Mouse (Mus musculus) neural tube, embryonic 15.5 days (tissue): ENCODE measurements around the gene Adgrb3. TPM values are rescaled to one million over a fixed set of nuclear protein-coding genes. Genes with fewer than 3 reads are reported as not detected.
A peak's percentile ranks its signal among the peaks of the same experiment; 100 is the strongest.

Source experiments
- ATAC-seq: fragments of 200-750 bp; cut with Nextera tagmentation; 2 replicates; pipeline ENCODE4 v1.8.0; 2017; ENCODE audit warnings: mild to moderate bottlenecking, moderate TSS enrichment, moderate library complexity; ENCODE audit not compliant: low FRiP score
- H3K27ac ChIP-seq: fragments of 300-500 bp; sonication (generic); replicated peaks from 2 replicates; pipeline ENCODE4 v1.5.1; 2015; ENCODE audit warnings: mild to moderate bottlenecking, inconsistent platforms
- H3K27me3 ChIP-seq: fragments of 300-500 bp; sonication (generic); replicated peaks from 2 replicates; pipeline ENCODE4 v1.6.1; 2015; ENCODE audit warnings: inconsistent platforms
- H3K36me3 ChIP-seq: fragments of 300-500 bp; sonication (generic); 2 replicates; pipeline ENCODE4 v1.6.1; 2015; ENCODE audit warnings: inconsistent platforms
- H3K4me1 ChIP-seq: fragments of 300-500 bp; sonication (generic); 2 replicates; pipeline ENCODE4 v1.6.1; 2015; ENCODE audit warnings: inconsistent platforms
- H3K4me2 ChIP-seq: fragments of 300-500 bp; sonication (generic); 2 replicates; pipeline ENCODE4 v1.6.1; 2015; ENCODE audit warnings: inconsistent platforms, mild to moderate bottlenecking, moderate library complexity
- H3K4me3 ChIP-seq: fragments of 300-500 bp; sonication (generic); replicated peaks from 2 replicates; pipeline ENCODE4 v1.5.1; 2015; ENCODE audit warnings: mild to moderate bottlenecking, inconsistent platforms
- H3K9ac ChIP-seq: fragments of 300-500 bp; sonication (generic); replicated peaks from 2 replicates; pipeline ENCODE4 v1.6.1; 2015; ENCODE audit warnings: mild to moderate bottlenecking, inconsistent platforms
- H3K9me3 ChIP-seq: fragments of 300-500 bp; sonication (generic); replicated peaks from 2 replicates; pipeline ENCODE4 v1.6.1; 2016; ENCODE audit warnings: inconsistent platforms
- WGBS: fragments of 180-500 bp; shearing (Covaris S2); methylation state at CpG from one replicate; pipeline ENCODE4 v1.1.7; 2015; ENCODE audit warnings: mixed read lengths; 5-methylcytosine and 5-hydroxymethylcytosine counted together
- polyA plus RNA-seq: library from polyadenylated mRNA; unstranded; fragments of >200 nt; fragmentation: Nextera tagmentation; extraction: Ambion mirVana; gene quantifications from 2 replicates; pipeline ENCODE4 v1.2.1, GENCODE M21; 2015

Gene Adgrb3
- polyA plus RNA-seq, 1 experiment from 2014 or later, result 49.9 TPM

DNA sequence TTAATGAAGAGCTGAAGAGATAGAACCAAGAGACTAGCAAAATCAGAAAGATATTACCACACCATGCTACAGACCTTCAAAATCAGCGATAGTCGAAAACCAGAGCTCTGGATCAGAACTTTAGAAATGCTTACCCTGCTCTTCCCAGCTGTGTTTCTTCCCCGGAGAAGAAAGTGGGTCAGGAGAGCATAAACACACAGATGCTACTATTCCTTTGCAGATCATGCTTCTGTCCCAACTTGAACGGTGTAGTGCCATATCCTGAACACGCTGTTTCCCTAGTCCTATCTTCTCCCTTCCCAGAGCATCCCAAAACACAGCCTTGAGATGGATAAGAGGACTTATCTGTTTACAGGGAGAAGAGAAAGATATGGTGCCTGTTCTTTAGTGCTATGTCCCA, 662.4 kb downstream of the Adgrb3 start:
- Histone ChIP-seq H3K9me3 (no peaks in the 10 kb centered on the region), H3K9ac (no peak overlapping the region), H3K36me3 (no peaks in the 10 kb centered on the region), H3K4me2 (no peak overlapping the region), H3K4me3 (no peak overlapping the region), H3K27ac (no peak overlapping the region), H3K27me3 (no peaks in the 10 kb centered on the region), H3K4me1 (peaks cover 8% of the 10 kb centered on the region)
- ATAC-seq, result no peak
- WGBS, result 92% methylated on average over 5 of the region's 5 CpGs

DNA sequence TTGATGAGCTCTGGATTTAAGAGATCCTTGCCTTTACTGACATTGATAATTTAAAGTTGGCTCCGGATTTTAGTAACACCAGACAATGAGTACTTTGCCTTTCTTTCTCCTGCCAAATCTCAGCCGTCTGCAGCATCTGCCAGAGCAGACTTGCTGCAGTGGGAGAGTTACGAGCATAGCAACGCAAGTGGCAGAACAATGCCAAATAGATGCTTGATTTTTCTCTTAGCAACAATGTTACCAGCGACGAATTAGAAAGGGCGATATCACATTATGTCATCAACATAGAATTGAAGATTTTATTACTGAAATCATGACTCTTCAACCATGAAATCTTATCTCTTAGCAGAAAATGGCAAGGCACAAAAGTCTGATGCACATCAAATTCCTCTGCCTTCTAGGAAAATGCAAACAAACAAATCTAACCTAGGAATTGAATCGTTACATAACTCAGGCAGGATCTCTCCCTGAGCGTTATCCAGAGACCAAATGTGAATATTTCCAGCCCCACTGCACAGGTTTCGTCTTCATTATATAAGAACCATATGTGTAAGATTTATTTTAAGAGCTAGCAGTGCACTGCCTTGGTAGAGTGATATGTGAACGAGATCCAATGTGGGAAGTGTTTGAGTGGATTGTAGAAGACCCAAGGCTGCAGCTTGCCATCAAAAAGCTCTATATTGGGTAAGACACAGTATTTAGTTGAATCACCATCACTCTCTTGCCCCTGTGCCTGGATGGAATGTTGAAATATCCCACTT, 663.3 kb downstream of the Adgrb3 start:
- ATAC-seq, result peak; percentile 79
- H3K27ac ChIP-seq, result peak overlapping the region; percentile 74
- no peak overlapping the region for H3K9ac ChIP-seq
- no peaks in the 10 kb centered on the region for H3K27me3 ChIP-seq
- peak overlapping the region; percentile 29 for H3K4me2 ChIP-seq
- peaks cover 8% of the 10 kb centered on the region for H3K4me1 ChIP-seq
- no peak overlapping the region for H3K4me3 ChIP-seq
- H3K36me3 ChIP-seq, result no peaks in the 10 kb centered on the region
- WGBS, result 29% methylated on average over 11 of the region's 11 CpGs
- H3K9me3 ChIP-seq, result no peaks in the 10 kb centered on the region

DNA sequence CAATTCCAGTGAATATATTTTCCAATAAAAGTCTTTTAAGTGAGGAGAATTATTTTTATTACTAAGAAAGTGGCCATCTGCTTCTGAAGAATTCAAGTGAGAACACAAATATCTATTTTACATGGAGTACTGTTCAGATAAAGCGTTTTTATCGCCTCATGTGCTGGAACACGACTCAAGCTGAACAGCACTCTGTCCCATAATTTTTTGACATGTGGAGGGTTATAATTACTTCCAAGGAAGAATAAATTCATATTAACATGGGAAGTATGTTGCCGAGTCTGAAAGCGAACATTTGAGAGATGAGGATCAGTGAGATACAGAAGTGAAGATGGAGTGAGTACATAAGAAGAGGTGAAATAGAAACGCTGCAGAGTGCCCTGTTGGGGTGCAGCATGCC, 665.9 kb downstream of the Adgrb3 start:
- H3K27me3 ChIP-seq, result no peaks in the 10 kb centered on the region
- H3K4me3 ChIP-seq, result no peak overlapping the region
- no peak overlapping the region for H3K9ac ChIP-seq
- H3K27ac ChIP-seq, result no peak overlapping the region
- H3K4me1 ChIP-seq, result peaks cover 8% of the 10 kb centered on the region
- ATAC-seq, result no peak
- no peaks in the 10 kb centered on the region for H3K36me3 ChIP-seq
- no peaks in the 10 kb centered on the region for H3K9me3 ChIP-seq
- H3K4me2 ChIP-seq, result no peak overlapping the region
- WGBS, result 79% methylated on average over 6 of the region's 6 CpGs

DNA sequence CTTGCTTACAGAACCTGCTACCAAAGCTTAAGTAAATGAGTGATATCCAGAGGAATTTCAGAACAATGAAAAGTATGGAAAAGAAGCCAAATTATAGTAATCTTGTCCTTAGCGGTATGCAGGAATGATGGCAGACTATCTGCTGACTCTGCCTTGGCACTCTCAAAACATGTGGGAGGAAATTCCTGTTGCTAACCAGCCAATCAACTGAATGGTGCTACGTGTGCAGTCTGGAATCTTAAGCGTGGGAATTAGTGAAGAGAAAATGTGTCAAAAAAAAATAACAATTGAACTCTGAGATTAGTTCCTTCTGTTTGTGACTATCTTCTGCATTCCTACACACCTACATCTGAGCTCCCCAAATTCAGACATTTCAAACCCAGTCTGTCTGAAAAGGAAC, 683.3 kb downstream of the Adgrb3 start:
- Histone ChIP-seq H3K4me2 (no peak overlapping the region), H3K9ac (no peak overlapping the region), H3K9me3 (no peaks in the 10 kb centered on the region), H3K4me1 (no peaks in the 10 kb centered on the region), H3K27ac (no peak overlapping the region), H3K4me3 (no peak overlapping the region), H3K27me3 (no peaks in the 10 kb centered on the region), H3K36me3 (no peaks in the 10 kb centered on the region)
- WGBS, result 86% methylated on average over 3 of the region's 3 CpGs
- ATAC-seq, result no peak

DNA sequence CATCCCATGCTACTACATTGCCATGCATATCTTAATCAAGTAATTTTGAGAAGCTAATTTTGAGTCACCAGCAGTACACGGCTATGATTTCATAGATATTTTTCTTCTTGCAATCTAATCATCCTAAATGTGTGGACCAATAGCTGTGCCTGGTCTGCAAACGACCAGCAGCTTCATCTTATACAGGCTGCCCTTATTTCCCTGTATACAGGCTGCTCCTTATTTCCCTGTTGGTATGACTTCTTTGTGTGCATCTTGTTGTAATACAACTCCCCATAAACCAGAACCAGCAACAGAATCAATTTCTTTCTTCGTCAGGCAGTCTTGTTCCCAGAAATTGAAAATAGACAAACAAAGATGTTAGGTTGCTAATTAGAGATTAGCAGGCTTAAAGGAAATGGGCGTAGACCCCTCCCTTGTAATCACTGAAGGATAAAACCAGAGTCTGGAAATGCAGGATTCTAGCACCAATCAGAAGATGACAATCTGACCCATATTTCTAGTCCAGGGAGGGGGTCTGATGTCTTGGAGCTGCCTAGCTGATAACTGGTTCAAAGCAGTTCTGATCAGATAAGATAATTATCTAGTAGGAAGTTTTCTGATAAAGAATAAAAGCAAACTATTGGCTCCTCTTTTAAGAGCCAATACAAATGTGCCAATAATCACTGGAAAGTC, 697.2 kb downstream of the Adgrb3 start:
- 59% methylated on average over 4 of the region's 4 CpGs for WGBS
- Histone ChIP-seq H3K9me3 (no peaks in the 10 kb centered on the region), H3K27me3 (no peaks in the 10 kb centered on the region), H3K9ac (no peak overlapping the region), H3K4me3 (no peak overlapping the region), H3K4me2 (no peak overlapping the region), H3K36me3 (no peaks in the 10 kb centered on the region), H3K27ac (no peak overlapping the region), H3K4me1 (no peaks in the 10 kb centered on the region)
- ATAC-seq, result peak; percentile 53; the same call in 1 of the 2 replicates

DNA sequence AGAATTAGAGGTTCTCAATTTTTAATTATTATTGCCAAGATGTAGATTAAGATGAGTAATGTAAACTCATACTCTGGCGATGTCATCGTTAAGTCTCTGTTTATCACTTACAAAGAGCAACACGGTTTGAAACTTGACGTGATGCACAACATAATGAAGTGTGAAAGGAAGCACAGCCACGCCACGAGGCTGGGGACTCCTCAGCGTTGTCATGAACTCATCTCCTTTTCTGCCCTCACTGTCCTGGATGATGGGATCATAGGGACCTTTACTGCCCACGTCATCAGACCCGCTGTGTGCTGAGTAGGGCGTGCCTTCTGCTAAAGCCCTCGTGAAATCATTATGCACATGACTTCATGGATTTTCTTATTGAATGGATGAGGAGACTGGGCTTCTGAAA, 714.0 kb downstream of the Adgrb3 start:
- Histone ChIP-seq H3K9me3 (no peaks in the 10 kb centered on the region), H3K4me2 (no peak overlapping the region), H3K27ac (no peak overlapping the region), H3K9ac (no peak overlapping the region), H3K27me3 (no peaks in the 10 kb centered on the region), H3K4me3 (no peak overlapping the region), H3K36me3 (0 out of 2 replicates have a peak, but pooled peaks cover 4% of the 10 kb centered on the region), H3K4me1 (no peaks in the 10 kb centered on the region)
- ATAC-seq, result no peak
- WGBS, result 83% methylated on average over 11 of the region's 11 CpGs

DNA sequence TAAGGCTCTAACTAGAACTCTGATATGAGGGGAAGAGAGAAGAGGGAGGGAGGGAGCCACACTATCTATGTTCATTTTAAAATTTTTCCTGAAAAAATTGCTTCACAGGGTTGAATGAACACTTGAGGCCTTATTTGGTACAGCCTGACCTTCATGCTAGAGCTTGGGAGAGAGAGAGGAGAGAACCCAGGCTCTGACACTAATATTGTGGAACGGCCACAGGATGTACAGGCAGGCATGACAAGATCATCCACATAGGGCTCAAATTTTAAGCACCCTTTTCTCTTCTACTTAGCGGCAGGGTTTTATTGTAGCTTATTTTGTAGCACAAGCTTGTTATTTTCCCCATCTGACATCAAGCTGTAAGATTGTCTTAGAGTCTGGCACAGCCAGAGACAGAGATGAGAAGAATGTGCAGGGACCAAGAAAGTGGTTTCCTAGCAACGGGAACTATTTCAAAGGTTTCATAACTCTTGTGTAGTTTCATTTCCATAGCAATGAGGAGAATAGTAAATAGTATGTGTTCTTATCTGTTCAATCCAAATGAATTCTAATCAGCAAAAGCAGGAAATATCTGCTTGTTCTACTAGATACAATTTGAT, 721.9 kb downstream of the Adgrb3 start:
- Histone ChIP-seq H3K27me3 (no peaks in the 10 kb centered on the region), H3K4me1 (peaks cover 16% of the 10 kb centered on the region; the same call in 1 of the 2 replicates), H3K4me3 (no peak overlapping the region), H3K36me3 (0 out of 2 replicates have a peak, but pooled peaks cover 4% of the 10 kb centered on the region), H3K27ac (peak overlapping the region; percentile 49; the same call in 1 of the 2 replicates), H3K9ac (no peak overlapping the region), H3K9me3 (no peaks in the 10 kb centered on the region), H3K4me2 (no peak overlapping the region)
- 48% methylated on average over 3 of the region's 3 CpGs for WGBS
- peak; percentile 60; the same call in 1 of the 2 replicates for ATAC-seq

DNA sequence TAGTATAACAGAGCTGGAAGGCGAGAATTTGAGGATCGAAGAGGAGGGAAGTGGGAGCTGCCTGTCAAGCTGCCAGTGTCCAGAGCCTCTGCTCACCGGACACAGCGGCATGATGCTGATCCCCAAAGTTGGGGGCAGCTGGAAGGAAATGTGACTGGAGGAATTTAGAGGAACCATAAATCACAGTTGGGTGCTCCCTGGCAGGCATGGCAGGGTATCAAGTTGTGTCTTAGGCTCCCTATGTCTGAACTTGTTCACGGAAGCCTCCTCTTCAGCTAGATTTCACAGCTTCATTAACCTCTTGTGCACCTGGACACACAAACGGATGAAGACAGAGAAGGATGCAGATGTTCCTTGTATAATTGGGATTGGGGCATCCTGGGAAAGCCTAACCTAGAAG, 722.8 kb downstream of the Adgrb3 start:
- whole genome bisulfite sequencing, result 66% methylated on average over 6 of the region's 6 CpGs
- H3K27me3 ChIP-seq, result no peaks in the 10 kb centered on the region
- peaks cover 16% of the 10 kb centered on the region; the same call in 1 of the 2 replicates for H3K4me1 ChIP-seq
- no peak overlapping the region; the same call in 1 of the 2 replicates for H3K27ac ChIP-seq
- H3K9ac ChIP-seq, result no peak overlapping the region
- H3K9me3 ChIP-seq, result no peaks in the 10 kb centered on the region
- no peak overlapping the region for H3K4me2 ChIP-seq
- 0 out of 2 replicates have a peak, but pooled peaks cover 4% of the 10 kb centered on the region for H3K36me3 ChIP-seq
- no peak overlapping the region for H3K4me3 ChIP-seq
- no peak for ATAC-seq

DNA sequence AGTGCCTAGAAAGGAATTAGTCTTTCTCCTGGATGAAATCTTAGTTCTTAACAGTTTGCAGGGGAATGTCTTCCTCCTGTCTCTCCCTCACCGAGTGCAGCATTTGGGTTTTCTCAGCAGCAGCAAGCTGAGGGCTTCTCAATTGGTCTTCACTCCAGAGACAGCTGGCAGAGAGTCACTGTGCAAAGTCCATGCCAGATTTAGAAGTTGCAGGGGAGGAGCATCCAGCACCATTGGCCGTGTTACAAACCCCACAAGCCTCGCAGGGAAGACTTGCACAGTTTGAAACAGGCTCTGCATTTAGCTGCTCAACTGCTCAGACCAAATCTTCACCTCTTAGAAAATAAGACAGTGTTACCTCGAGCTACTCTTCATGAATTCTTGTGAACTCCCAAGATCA, 724.1 kb downstream of the Adgrb3 start:
- H3K4me2 ChIP-seq, result no peak overlapping the region
- no peak for ATAC-seq
- no peak overlapping the region for H3K9ac ChIP-seq
- no peaks in the 10 kb centered on the region for H3K9me3 ChIP-seq
- no peaks in the 10 kb centered on the region for H3K27me3 ChIP-seq
- H3K36me3 ChIP-seq, result peaks cover 4% of the 10 kb centered on the region; the same call in 1 of the 2 replicates
- H3K4me1 ChIP-seq, result peaks cover 16% of the 10 kb centered on the region; the same call in 1 of the 2 replicates
- H3K4me3 ChIP-seq, result no peak overlapping the region
- H3K27ac ChIP-seq, result no peak overlapping the region
- WGBS, result 64% methylated on average over 4 of the region's 4 CpGs

DNA sequence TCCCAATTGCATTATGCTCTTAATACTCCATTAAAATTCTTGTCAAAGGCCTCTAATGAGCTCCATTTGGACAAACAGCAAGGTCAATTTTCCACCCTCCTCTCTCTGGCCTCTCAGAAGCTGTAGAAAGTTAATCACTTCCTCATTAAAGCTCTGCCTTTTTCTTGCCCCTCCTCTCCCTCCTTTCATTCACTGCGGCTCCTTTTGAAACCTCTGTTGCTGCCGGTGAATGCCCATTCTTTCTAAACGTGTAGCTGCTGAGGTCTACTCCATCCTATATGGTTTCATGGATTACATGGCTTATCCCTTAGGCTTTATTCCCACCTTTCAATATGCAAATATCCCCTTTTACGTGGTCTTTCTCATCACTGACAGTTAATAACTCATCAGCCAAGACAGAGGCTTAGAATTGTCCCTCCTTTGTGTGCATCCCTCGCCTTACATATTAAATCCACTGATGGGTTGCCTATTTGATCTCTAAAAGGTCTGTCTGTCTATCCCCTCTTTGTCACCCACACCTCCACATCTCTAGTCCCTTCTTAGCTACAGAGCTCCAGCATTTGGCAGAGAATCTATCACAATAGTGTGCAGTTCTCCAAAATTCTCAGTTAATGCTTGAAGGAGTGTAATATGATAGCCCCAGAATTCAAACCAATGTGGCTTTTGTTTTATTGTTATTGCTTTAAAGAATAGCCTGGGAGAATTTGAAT, 741.3 kb downstream of the Adgrb3 start:
- 15% methylated on average over 5 of the region's 5 CpGs for WGBS
- no peak overlapping the region for H3K9ac ChIP-seq

DNA sequence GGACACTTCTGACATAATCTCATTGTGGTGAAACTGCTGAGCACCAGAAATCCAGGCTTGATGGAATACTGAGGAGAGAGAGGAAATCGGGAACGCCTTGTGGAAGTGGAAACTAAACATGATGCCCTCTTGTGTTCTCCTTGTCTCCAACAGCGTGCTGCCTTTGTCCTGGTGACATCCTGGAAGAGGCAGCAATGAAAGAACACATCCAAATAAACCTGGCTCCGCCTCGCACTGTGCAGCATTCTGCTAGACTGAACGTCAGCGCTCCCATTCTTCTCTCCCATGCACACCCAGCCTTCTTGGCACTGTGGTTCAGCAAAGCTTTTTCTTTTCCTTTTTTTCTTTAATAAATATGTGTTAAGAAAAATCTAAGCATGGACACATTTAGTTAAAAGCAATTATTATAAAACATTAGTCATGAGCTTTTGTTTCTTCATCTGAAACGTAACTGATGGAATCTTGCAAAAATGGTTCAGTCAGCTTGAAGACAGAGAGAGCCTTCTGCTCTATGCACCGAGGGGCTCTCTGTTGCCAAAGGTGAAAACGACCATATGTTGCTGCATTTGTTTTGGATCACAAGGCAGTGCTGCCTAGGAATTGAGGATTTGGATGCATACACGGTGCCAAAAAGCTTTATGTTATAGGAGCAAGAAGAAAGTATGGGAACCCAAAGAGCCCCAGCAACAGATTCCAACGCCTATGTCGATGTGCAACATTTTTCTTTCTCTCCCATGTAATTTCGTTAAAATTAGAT, 743.7 kb downstream of the Adgrb3 start:
- no peak overlapping the region for H3K9ac ChIP-seq
- H3K27me3 ChIP-seq, result no peaks in the 10 kb centered on the region
- peak; percentile 53; the same call in 1 of the 2 replicates for ATAC-seq
- peak overlapping the region; percentile 30 for H3K27ac ChIP-seq
- H3K36me3 ChIP-seq, result no peaks in the 10 kb centered on the region
- H3K4me1 ChIP-seq, result peaks cover 24% of the 10 kb centered on the region
- H3K9me3 ChIP-seq, result no peaks in the 10 kb centered on the region
- 55% methylated on average over 14 of the region's 14 CpGs for WGBS
- H3K4me3 ChIP-seq, result no peak overlapping the region
- no peak overlapping the region for H3K4me2 ChIP-seq

More for the DNA sequence above, 741.3 kb downstream of the Adgrb3 start:
- Histone ChIP-seq H3K27me3 (no peaks in the 10 kb centered on the region), H3K4me2 (no peak overlapping the region), H3K36me3 (no peaks in the 10 kb centered on the region), H3K4me3 (no peak overlapping the region), H3K9me3 (no peaks in the 10 kb centered on the region), H3K4me1 (peaks cover 21% of the 10 kb centered on the region), H3K27ac (no peak overlapping the region; the same call in 1 of the 2 replicates)
- no peak for ATAC-seq
